Mouse (Mus musculus): ENCODE measurements around the gene Adamts15.

Adamts15 gene

GRCm38 (mm10) chr9:30895618-30896017 lies 26.6 kb downstream of the Adamts15 start:
- in situ Hi-C loops (cut with MboI; ENCODE audit: unreplicated experiment in 2 of 2), result no loop called here

GRCm38 (mm10) chr9:30886276-30886675 lies 36.0 kb downstream of the Adamts15 start:
- in situ Hi-C loops (cut with MboI; ENCODE audit: unreplicated experiment in 2 of 2), result no loop called here

GRCm38 (mm10) chr9:30880553-30880952 lies 41.7 kb downstream of the Adamts15 start:
- in situ Hi-C loops (cut with MboI; ENCODE audit: unreplicated experiment in 2 of 2), result no loop called here

GRCm38 (mm10) chr9:30879947-30880273 lies 42.3 kb downstream of the Adamts15 start:
- in situ Hi-C loops (cut with MboI; ENCODE audit: unreplicated experiment in 2 of 2), result no loop called here

- in situ Hi-C loops (cut with MboI; ENCODE audit: unreplicated experiment in 2 of 2), result no loop called here
Measured at GRCm38 (mm10) chr9:30879248-30879946, 42.9 kb downstream of the Adamts15 start.

GRCm38 (mm10) chr9:30876552-30876951 lies 45.7 kb downstream of the Adamts15 start:
- in situ Hi-C loops (cut with MboI; ENCODE audit: unreplicated experiment in 2 of 2), result no loop called here

GRCm38 (mm10) chr9:30855837-30856236 lies 66.4 kb downstream of the Adamts15 start:
- in situ Hi-C loops (cut with MboI; ENCODE audit: unreplicated experiment in 2 of 2), result no loop called here

- in situ Hi-C loops (cut with MboI; ENCODE audit: unreplicated experiment in 2 of 2), result no loop called here
Measured at GRCm38 (mm10) chr9:30851841-30852240, 70.4 kb downstream of the Adamts15 start.

- in situ Hi-C loops (cut with MboI; ENCODE audit: unreplicated experiment in 2 of 2), result no loop called here
Measured at GRCm38 (mm10) chr9:30849951-30850350, 72.3 kb downstream of the Adamts15 start.

- in situ Hi-C loops (cut with MboI; ENCODE audit: unreplicated experiment in 2 of 2), result no loop called here
Measured at GRCm38 (mm10) chr9:30849444-30849843, 72.8 kb downstream of the Adamts15 start.
